Mouse (Mus musculus): ENCODE results near the gene Yes1. TPM values are rescaled to one million over a fixed set of nuclear protein-coding genes. Genes with fewer than 3 reads are reported as not detected.

Gene Yes1
- total and polyA plus RNA-seq, 3 experiments, result 2.0 to 4.1 (median 2.2) TPM

- Histone ChIP-seq H3K4me1 (ENCODE audit: control insufficient read depth in 1 of 2, insufficient read depth in 2 of 2) (no peaks in the 10 kb centered on the region), H3K4me3 (replicated peaks in 1 of 3; ENCODE audit: low read depth in 2 of 3, low read length in 2 of 3, poor library complexity in 1 of 3) (no peak overlapping the region), H3K79me2 (replicated peaks; ENCODE audit: control insufficient read depth, extremely low read depth, insufficient read depth, poor library complexity, severe bottlenecking) (no peaks in the 10 kb centered on the region), H3K36me3 (replicated peaks in 1 of 2; ENCODE audit: control insufficient read depth in 1 of 2, insufficient read depth in 1 of 2, low read length in 1 of 2) (no peaks in the 10 kb centered on the region), H3K27ac (ENCODE audit: insufficient read depth, low read depth) (no peak overlapping the region), H3K4me2 (ENCODE audit: insufficient read depth, low read depth, poor library complexity, severe bottlenecking) (no peak overlapping the region), H3K9me3 (replicated peaks; ENCODE audit: low read length) (no peaks in the 10 kb centered on the region), H3K9ac (ENCODE audit: insufficient read depth, low read depth) (no peak overlapping the region), H3K27me3 (replicated peaks) (no peaks in the 10 kb centered on the region)
- DNase-seq (ENCODE audit: extremely low read depth), result no peak
- TF ChIP-seq MAFK (IDR thresholded peaks at IDR 0.05; ENCODE audit: insufficient replicate concordance, low read length) (peak; percentile 91), IRF4 (IDR thresholded peaks at IDR 0.05; ENCODE audit: low read depth, low read length) (no peak)
- in situ Hi-C loops (cut with MboI; ENCODE audit: low pct_ligation_motif_present, low pct_unique_long_range_greater_than_20kb, low sequenced_read_pairs), result no loop called here
- dilution Hi-C loops (cut with MboI; ENCODE audit: extremely low pct_ligation_motif_present, extremely low pct_unique_long_range_greater_than_20kb, low sequenced_read_pairs), result no loop called here
Measured at GRCm38 (mm10) chr5:32623649-32624048, 12.7 kb downstream of the Yes1 start.

DNA sequence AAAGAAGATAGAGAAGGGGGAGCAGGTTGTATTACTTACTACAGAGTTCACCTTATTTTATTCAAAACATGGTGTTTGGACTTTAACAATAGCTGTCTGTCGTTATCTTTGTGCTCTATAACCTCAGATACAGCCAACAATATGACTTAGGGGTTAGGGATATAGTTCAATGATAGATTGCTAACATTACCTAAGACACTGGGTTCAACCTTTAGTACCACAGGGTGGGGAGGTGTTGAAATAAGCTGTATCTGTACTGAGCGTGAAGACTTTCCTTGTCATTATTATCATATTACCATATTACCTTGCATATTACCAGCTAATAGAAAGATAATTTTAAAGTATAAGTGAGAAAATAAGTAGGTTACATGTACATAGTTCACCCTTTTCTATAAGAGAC is 13.8 kb downstream of the Yes1 start:
- TF ChIP-seq RCOR1 (conservative IDR thresholded peaks at IDR 0.05; ENCODE audit: low read depth, low read length), result no peak
- in situ Hi-C loops (cut with MboI; ENCODE audit: low pct_ligation_motif_present, low pct_unique_long_range_greater_than_20kb, low sequenced_read_pairs), result no loop called here
- H3K27me3 ChIP-seq (replicated peaks), result no peaks in the 10 kb centered on the region

GRCm38 (mm10) chr5:32633185-32633584 is 22.2 kb downstream of the Yes1 start:
- in situ Hi-C loops (cut with MboI; ENCODE audit: low pct_ligation_motif_present, low pct_unique_long_range_greater_than_20kb, low sequenced_read_pairs), result no loop called here
- Histone ChIP-seq H3K4me1 (ENCODE audit: control insufficient read depth in 1 of 2, insufficient read depth in 2 of 2) (no peaks in the 10 kb centered on the region), H3K36me3 (replicated peaks in 1 of 2; ENCODE audit: control insufficient read depth in 1 of 2, insufficient read depth in 1 of 2, low read length in 1 of 2) (no peaks in the 10 kb centered on the region), H3K9me3 (replicated peaks; ENCODE audit: low read length) (no peaks in the 10 kb centered on the region), H3K4me2 (ENCODE audit: insufficient read depth, low read depth, poor library complexity, severe bottlenecking) (no peak overlapping the region), H3K79me2 (replicated peaks; ENCODE audit: control insufficient read depth, extremely low read depth, insufficient read depth, poor library complexity, severe bottlenecking) (no peaks in the 10 kb centered on the region), H3K27me3 (replicated peaks) (no peaks in the 10 kb centered on the region), H3K9ac (ENCODE audit: insufficient read depth, low read depth) (no peak overlapping the region), H3K27ac (ENCODE audit: insufficient read depth, low read depth) (no peak overlapping the region), H3K4me3 (replicated peaks in 1 of 3; ENCODE audit: low read depth in 2 of 3, low read length in 2 of 3, poor library complexity in 1 of 3) (no peak overlapping the region)
- no peak for TF ChIP-seq NRF1 (IDR thresholded peaks at IDR 0.05; ENCODE audit: low read depth, low read length)
- no peak for TF ChIP-seq RAD21 (IDR thresholded peaks at IDR 0.05; ENCODE audit: low read depth, low read length)
- no peak for TF ChIP-seq KAT2A (IDR thresholded peaks at IDR 0.05; ENCODE audit: insufficient replicate concordance, low read length)
- dilution Hi-C loops (cut with MboI; ENCODE audit: extremely low pct_ligation_motif_present, extremely low pct_unique_long_range_greater_than_20kb, low sequenced_read_pairs), result no loop called here
- DNase-seq (ENCODE audit: extremely low read depth), result no peak

More for the DNA sequence above, 13.8 kb downstream of the Yes1 start:
- Histone ChIP-seq H3K9me3 (replicated peaks; ENCODE audit: low read length) (no peaks in the 10 kb centered on the region), H3K79me2 (replicated peaks; ENCODE audit: control insufficient read depth, extremely low read depth, insufficient read depth, poor library complexity, severe bottlenecking) (no peaks in the 10 kb centered on the region), H3K36me3 (replicated peaks in 1 of 2; ENCODE audit: control insufficient read depth in 1 of 2, insufficient read depth in 1 of 2, low read length in 1 of 2) (no peaks in the 10 kb centered on the region), H3K27ac (ENCODE audit: insufficient read depth, low read depth) (no peak overlapping the region), H3K4me1 (ENCODE audit: control insufficient read depth in 1 of 2, insufficient read depth in 2 of 2) (no peaks in the 10 kb centered on the region), H3K4me3 (replicated peaks in 1 of 3; ENCODE audit: low read depth in 2 of 3, low read length in 2 of 3, poor library complexity in 1 of 3) (no peak overlapping the region), H3K4me2 (ENCODE audit: insufficient read depth, low read depth, poor library complexity, severe bottlenecking) (no peak overlapping the region), H3K9ac (ENCODE audit: insufficient read depth, low read depth) (no peak overlapping the region)
- no peak for DNase-seq (ENCODE audit: extremely low read depth)
- dilution Hi-C loops (cut with MboI; ENCODE audit: extremely low pct_ligation_motif_present, extremely low pct_unique_long_range_greater_than_20kb, low sequenced_read_pairs), result no loop called here

DNA sequence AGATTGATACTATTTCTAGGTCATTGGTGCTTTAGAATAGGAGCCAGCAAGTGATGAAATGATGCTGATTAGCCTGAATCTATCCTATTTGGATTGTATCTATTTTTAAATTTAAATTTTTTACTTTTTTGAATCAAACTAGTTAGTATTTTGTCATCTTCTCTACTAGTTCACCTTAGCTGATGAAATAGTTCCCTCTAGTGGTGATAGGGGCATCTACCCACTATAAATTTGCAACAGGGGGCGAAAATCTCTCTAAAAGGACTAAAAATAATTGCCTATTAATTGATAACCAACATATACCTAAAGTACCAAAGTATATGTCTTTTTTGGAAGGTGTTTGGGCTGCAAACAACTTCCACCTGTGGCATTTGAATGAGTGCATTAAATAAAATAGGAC is 46.4 kb downstream of the Yes1 start:
- in situ Hi-C loops (cut with MboI; ENCODE audit: low pct_ligation_motif_present, low pct_unique_long_range_greater_than_20kb, low sequenced_read_pairs), result no loop called here
- no peak overlapping the region for H3K9ac ChIP-seq (ENCODE audit: insufficient read depth, low read depth)
- peak; percentile 28 for DNase-seq (ENCODE audit: extremely low read depth)
- peak in 1 of 2 experiments; percentile 88; a peak in 2 of 4 replicates for TF ChIP-seq CTCF (conservative IDR thresholded peaks at IDR 0.05 in 1 of 2, IDR thresholded peaks at IDR 0.05 in 1 of 2; ENCODE audit: low read depth in 2 of 2, low read length in 2 of 2)
- no peak for TF ChIP-seq CHD1 (IDR thresholded peaks at IDR 0.05; ENCODE audit: low read depth, low read length)
- TF ChIP-seq JUN (IDR thresholded peaks at IDR 0.05; ENCODE audit: insufficient read depth, low read depth, low read length), result no peak
- no peak for TF ChIP-seq CHD2 (IDR thresholded peaks at IDR 0.05; ENCODE audit: low read length)
- TF ChIP-seq POLR2A (IDR thresholded peaks at IDR 0.05; ENCODE audit: low read depth, low read length), result no peak
- TF ChIP-seq ZKSCAN1 (IDR thresholded peaks at IDR 0.05; ENCODE audit: borderline replicate concordance, low read depth, low read length), result no peak
- TF ChIP-seq ZC3H11A (IDR thresholded peaks at IDR 0.05; ENCODE audit: low read depth, low read length), result peak; percentile 12; the same call in 1 of the 2 replicates
- no peak for TF ChIP-seq JUND (conservative IDR thresholded peaks at IDR 0.05; ENCODE audit: low read depth, low read length)
- TF ChIP-seq POLR2AphosphoS2 (IDR thresholded peaks at IDR 0.05; ENCODE audit: low read depth, low read length), result no peak
- no peak for TF ChIP-seq GABPA (IDR thresholded peaks at IDR 0.05; ENCODE audit: insufficient replicate concordance, low read depth, low read length)
- TF ChIP-seq SMC3 (IDR thresholded peaks at IDR 0.05; ENCODE audit: low read depth, low read length), result peak; percentile 53
- no peak for TF ChIP-seq ZNF384 (IDR thresholded peaks at IDR 0.05; ENCODE audit: low read depth, low read length)
- TF ChIP-seq MEF2A (IDR thresholded peaks at IDR 0.05; ENCODE audit: borderline replicate concordance, low read depth, low read length), result no peak
- TF ChIP-seq TBP (conservative IDR thresholded peaks at IDR 0.05; ENCODE audit: low read depth, low read length), result no peak
- no peak for TF ChIP-seq MAFK (IDR thresholded peaks at IDR 0.05; ENCODE audit: insufficient replicate concordance, low read length)

More for the DNA sequence above, 46.4 kb downstream of the Yes1 start:
- dilution Hi-C loops (cut with MboI; ENCODE audit: extremely low pct_ligation_motif_present, extremely low pct_unique_long_range_greater_than_20kb, low sequenced_read_pairs), result no loop called here
- H3K4me3 ChIP-seq (replicated peaks in 1 of 3; ENCODE audit: low read depth in 2 of 3, low read length in 2 of 3, poor library complexity in 1 of 3), result no peak overlapping the region
- H3K36me3 ChIP-seq (replicated peaks in 1 of 2; ENCODE audit: control insufficient read depth in 1 of 2, insufficient read depth in 1 of 2, low read length in 1 of 2), result peaks cover 4 to 20% of the 10 kb centered on the region in 2 experiments
- no peaks in the 10 kb centered on the region for H3K79me2 ChIP-seq (replicated peaks; ENCODE audit: control insufficient read depth, extremely low read depth, insufficient read depth, poor library complexity, severe bottlenecking)
- H3K4me2 ChIP-seq (ENCODE audit: insufficient read depth, low read depth, poor library complexity, severe bottlenecking), result no peak overlapping the region
- H3K4me1 ChIP-seq (ENCODE audit: control insufficient read depth in 1 of 2, insufficient read depth in 2 of 2), result no peaks in the 10 kb centered on the region
- no peaks in the 10 kb centered on the region for H3K9me3 ChIP-seq (replicated peaks; ENCODE audit: low read length)
- no peaks in the 10 kb centered on the region for H3K27me3 ChIP-seq (replicated peaks)
- no peak overlapping the region for H3K27ac ChIP-seq (ENCODE audit: insufficient read depth, low read depth)
